Mouse (Mus musculus) monocyte, adult 2 months (primary cell): ENCODE data around the gene Gria3.

Source experiments
- DNase-seq, 2 experiments: peaks; one replicate each; pipeline ENCODE4 v3.0.0; 2022; ENCODE audit warnings: low spot score in 2 of 2, low read depth in 1 of 2

Gria3 gene

DNA sequence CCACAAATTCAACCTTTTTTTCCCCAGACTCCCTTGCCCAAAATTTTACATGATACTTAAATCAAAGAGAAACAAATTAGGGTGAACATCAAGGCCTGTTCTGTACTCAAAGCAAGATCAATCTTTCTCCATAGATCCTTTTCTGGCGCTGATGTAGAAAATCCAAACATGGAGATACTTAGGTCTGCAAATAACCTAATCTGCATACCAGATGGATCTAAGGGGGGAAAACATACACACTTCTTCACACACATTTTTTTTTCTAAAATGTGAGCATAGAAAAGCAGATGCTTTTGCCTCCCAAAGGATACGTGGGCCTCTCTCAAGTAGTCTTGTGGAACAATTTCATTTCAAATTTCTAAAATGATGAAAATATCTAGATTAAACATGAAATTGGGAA lies 164.2 kb downstream of the Gria3 start:
- DNase-seq = no peak

- no peak for DNase-seq
These were observed 172.4 kb downstream of the Gria3 start for GRCm38 (mm10) chrX:41573079-41573478.

GRCm38 (mm10) chrX:41578797-41579196 lies 178.1 kb downstream of the Gria3 start:
- DNase-seq = no peak

DNA sequence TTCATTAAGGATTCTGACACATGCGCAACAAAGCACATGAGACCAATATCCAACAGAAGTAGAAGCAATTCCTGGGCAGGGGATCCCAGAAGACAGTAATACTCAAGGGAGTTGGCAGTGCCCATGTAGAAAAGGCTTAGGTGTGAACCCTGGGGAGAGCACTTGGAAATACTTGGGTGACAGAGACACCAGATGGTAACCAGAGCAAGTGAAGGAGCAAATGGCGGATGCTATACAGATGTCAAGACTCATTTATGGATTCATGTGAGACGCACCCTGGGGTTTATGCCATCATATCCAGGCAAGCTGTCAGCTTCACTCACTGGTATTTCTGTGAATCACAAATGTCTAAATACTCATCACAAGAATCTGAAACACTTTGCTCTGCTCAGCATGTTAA lies 187.0 kb downstream of the Gria3 start:
- no peak for DNase-seq

GRCm38 (mm10) chrX:41607181-41607580 lies 206.5 kb downstream of the Gria3 start:
- DNase-seq = no peak

DNA sequence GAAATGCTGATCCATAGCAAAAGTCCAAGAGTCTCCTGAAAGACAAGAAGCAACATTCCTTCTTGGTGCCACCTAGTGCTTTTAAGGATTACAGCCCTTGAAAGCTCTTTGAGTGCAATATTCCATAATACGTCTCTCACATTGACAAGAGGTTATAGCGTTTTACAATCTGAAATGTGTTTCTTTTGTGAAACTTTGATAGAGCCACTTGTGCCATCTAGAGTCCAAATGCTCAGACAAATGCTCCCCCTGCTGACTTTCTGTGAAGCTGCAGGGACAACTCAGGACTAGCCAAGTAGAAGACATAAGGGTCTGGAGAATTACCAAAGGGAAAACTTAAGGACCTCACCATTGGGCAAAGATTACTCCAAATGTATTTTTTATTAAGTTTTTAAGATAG lies 214.3 kb downstream of the Gria3 start:
- no peak for DNase-seq

DNA sequence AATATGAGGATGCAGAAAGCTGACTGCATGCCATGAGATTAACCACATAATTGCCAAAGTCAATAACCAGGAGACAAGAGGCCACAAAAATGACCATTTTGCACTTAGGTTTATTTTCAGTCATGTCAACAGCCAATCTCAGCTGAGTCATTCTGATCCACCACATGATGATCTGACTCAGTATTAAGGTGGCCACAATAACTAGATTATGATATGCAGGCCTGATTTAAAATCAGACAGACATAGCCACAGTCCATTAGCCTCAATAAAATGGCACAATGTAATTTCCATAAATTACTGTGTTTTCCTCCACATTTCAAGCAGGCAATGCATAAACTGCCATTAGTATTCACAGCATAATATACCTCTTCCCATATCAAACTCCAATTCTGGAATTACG lies 216.3 kb downstream of the Gria3 start:
- DNase-seq = no peak

DNA sequence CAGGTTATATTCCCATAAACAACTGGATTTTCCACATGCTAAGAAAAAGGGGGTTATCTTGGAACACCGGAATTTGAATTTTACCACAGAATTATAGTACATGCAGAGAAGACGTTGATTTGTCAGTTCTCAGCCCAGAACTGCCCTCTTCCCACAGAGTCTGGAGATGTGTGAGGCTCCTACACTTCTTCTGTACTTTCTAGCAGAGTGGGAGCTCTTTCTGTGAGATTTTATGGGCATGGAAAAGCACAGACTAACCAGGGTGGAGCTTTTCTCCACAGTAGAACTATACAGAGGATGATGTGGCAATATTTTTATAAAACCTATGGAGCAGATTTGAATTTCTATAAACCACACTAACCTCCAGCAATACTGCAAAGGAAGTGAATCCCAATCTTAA lies 217.7 kb downstream of the Gria3 start:
- no peak for DNase-seq

DNA sequence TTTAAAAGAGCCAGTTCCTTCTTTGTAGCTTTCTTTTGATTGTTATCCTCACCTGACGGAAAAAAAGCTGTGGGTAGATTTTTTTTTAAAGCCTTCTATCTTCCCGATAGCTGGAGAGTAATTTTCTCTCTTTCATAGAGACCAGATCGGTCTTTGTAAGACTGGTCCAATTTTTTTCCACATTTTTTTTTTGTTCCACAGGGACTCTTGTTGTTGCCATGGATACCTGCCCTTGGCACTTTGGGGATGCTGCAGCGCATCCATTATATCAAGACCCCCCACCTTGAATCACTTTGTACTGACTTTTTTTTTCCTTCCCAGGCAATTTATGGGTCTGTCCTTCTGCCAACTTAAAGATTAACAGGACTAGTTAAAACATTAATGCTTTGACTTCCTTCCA lies 232.9 kb downstream of the Gria3 start:
- DNase-seq = no peak

DNA sequence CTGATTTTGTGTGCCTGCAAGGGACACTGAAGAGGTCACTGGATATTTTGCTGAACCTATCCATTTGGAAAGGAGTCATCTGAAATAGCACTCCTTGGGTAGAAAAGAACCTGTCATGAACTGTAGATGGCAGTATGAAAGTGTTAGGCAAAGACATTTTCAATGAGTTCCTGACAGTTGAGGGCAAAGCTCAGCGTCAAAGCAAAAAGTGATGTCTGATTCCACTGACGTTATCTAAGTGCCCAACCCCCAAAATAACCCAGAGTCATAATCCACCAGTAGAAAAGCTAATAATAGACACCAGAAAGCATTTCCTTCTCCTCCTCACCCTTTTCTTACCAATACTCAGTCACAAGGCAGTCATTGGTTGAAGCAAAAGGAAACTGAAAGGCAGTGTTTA lies 244.3 kb downstream of the Gria3 start:
- no peak for DNase-seq

DNA sequence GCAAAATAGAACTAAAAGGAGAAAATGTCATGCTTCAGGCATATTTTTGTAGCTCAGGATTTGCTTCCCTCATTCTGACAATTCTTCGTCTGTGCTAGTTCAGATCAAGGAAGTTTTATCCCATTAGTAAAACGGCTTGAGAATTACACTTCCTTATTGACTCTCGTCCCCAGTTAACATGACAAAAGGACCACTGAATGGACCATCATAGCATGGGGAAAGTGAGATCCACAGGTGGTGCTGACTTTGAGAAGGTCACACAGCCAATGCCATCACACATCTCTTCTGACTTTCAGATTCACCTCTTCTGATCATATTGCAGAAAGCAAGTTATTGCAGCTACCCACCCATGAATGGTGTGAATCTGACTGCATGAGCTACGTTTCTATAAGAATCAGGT lies 257.1 kb downstream of the Gria3 start:
- DNase-seq = no peak

DNA sequence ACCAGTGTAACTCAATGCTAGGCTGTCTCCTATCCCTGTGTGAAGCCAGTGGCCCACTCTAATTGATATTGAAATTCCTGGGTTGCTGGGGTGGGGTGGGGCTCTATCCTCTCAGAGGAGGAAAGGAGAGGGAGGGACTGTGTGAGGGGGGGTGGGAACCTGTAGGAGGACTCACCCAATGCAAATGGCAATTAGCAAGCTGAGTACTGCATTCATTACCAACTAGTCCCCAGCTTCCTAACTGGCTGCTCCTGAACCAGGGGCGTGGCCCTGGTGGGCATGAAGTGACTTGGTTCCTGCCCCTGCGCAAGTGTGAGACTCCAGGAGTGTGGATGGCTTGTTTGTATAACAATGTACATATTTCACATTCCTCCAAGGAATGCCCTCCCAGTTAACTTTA lies 288.2 kb downstream of the Gria3 start:
- DNase-seq = no peak

DNA sequence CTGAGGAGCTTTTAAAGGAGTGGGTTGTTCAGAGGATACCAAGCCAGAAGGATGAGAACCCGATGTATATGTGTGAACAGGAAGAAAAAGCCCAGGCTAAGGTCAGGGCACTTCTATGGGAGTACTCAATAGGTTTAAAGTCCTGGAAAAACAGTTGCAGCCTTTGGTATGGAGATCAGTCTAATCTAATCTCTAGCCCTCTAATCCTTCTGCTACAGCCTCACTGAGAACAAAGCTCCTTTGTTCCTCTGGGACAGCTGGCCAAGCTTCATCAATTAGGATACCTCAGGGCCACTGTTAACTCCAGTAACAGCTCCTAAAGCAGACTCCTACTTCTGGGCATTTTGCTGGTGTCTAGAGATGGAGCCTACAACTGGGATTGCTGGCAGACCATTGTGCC lies 291.4 kb downstream of the Gria3 start:
- DNase-seq = no peak
